Mouse (Mus musculus) lung, adult 2 months (tissue): ENCODE data around the gene Ctbp2.

Experiments
- CTCF ChIP-seq: fragments of 200-500 bp; IDR thresholded peaks from 2 replicates; pipeline ENCODE4 v1.5.1; 2011; ENCODE audit warnings: mild to moderate bottlenecking, low read length, control low read depth; ENCODE audit not compliant: insufficient read depth
- POLR2A ChIP-seq: fragments of 200-500 bp; IDR thresholded peaks from 2 replicates; pipeline ENCODE4 v1.6.1; 2011; ENCODE audit warnings: low read depth, mild to moderate bottlenecking, control low read depth, low read length, borderline replicate concordance; ENCODE audit errors: extremely low read depth

DNA sequence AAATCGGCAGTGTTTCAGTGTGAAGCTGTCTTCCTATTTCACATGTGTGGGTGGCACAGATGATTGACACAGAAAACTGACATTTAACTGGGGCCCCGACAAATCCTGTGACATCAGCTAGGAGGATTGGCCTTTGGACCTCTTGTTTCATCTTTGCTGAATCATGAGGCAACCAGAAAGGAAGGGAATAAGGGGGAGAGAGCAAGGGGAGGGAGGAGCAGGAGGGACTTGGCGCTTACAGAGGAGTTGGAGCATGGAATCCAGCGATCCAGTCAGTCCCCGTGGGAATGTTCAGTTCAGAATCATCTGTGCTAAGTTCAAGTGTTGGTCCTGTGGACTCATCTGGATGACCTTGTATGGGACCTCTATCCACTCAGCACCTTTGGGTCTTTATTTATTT, 38.9 kb upstream of the Ctbp2 start:
- TF ChIP-seq POLR2A, result no peak
- TF ChIP-seq CTCF, result no peak
